Mouse (Mus musculus) E14TG2a.4 (cell line): ENCODE results near the gene Adk.

Experiments
- CTCF ChIP-seq: conservative IDR thresholded peaks from 2 replicates; pipeline ENCODE4 v1.5.1; 2014; ENCODE audit warnings: low read length
- NANOG ChIP-seq: IDR thresholded peaks from 2 replicates; pipeline ENCODE4 v1.6.1; 2014; ENCODE audit warnings: borderline replicate concordance, low read length, mixed read lengths
- POU5F1 ChIP-seq: IDR thresholded peaks from 2 replicates; pipeline ENCODE4 v1.6.1; 2014; ENCODE audit warnings: low read length, borderline replicate concordance

GRCm38 (mm10) chr14:21177781-21178180 is 125.4 kb downstream of the Adk start:
- no peak for TF ChIP-seq CTCF
- TF ChIP-seq POU5F1 = no peak
- TF ChIP-seq NANOG = no peak
